ENCODE assay signal across 9 mouse cellular contexts in the genomic region with DNA sequence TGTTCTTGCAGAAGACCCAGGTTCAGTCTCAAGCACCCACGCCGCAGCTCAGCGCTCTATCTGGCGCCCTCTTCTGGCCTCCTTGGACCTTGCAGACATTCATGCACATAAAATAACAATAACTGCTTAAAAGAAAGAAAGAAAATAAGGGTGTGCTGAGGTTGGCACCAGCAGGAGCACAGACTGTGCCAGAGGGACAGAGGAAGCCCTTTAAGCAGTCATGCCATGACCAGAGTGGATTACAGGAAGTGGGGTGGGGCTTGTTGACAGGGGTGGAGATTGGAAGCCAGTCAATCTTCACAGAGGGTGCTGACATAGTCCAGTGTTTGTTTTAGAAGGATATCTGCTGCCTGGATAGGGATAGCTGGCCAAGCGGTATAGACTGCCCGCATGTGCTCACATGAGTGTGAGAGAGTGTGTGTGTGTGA. TPM values are rescaled to one million over a fixed set of nuclear protein-coding genes. Genes with fewer than 3 reads are reported as not detected.
DNase-seq lines count a peak whose midpoint lies in the region; ATAC-seq and TF ChIP-seq lines count a peak whose summit lies in the region.
"Had no signal": no experiment of that assay in that cellular context is flagged by ENCODE, and none has a peak within 500 bp of the region (broad histone marks: within the 10 kb centered on the region; RNA-seq: fewer than 3 reads in every experiment).

No protein-coding gene starts in this region.

- 65% methylated on average over 6 of the region's 6 CpGs for WGBS in forebrain, postnatal 0 days
- 63% methylated on average over 6 of the region's 6 CpGs for WGBS in forebrain, embryonic 10.5 days
- WGBS in lung, postnatal 0 days: 37% methylated on average over 6 of the region's 6 CpGs

- H3K9me3 ChIP-seq in forebrain, postnatal 0 days (ENCODE audit: low read length): no peaks in the 10 kb centered on the region
- no peaks in the 10 kb centered on the region for H3K9me3 ChIP-seq in forebrain, embryonic 10.5 days
- no peaks in the 10 kb centered on the region for H3K9me3 ChIP-seq in G1E (replicated peaks)
- H3K9me3 ChIP-seq in lung, postnatal 0 days (ENCODE audit: low read length): no peaks in the 10 kb centered on the region
- H3K9me3 ChIP-seq: embryonic facial prominence, embryonic 15.5 days had no signal

- no peaks in the 10 kb centered on the region for H3K27me3 ChIP-seq in forebrain, postnatal 0 days (ENCODE audit: insufficient read depth, low read length)
- H3K27me3 ChIP-seq in forebrain, embryonic 10.5 days (ENCODE audit: poor library complexity, severe bottlenecking): no peaks in the 10 kb centered on the region
- H3K27me3 ChIP-seq in G1E (ENCODE audit: insufficient read depth, low read length): peaks cover 6% of the 10 kb centered on the region; the same call in 1 of the 2 replicates
- no peaks in the 10 kb centered on the region for H3K27me3 ChIP-seq in lung, postnatal 0 days (replicated peaks; ENCODE audit: insufficient read depth, low read length)
- H3K27me3 ChIP-seq: embryonic facial prominence, embryonic 15.5 days had no signal

- no peak overlapping the region for H3K27ac ChIP-seq in forebrain, postnatal 0 days (ENCODE audit: low read depth, low read length)
- H3K27ac ChIP-seq in forebrain, embryonic 10.5 days: no peak overlapping the region
- H3K27ac ChIP-seq in lung, postnatal 0 days (ENCODE audit: low read length): peak overlapping the region; percentile 66; the same call in 1 of the 2 replicates
- H3K27ac ChIP-seq: embryonic facial prominence, embryonic 15.5 days had no signal

- H3K4me3 ChIP-seq in forebrain, postnatal 0 days (ENCODE audit: low read depth, low read length): no peak overlapping the region
- no peak overlapping the region for H3K4me3 ChIP-seq in forebrain, embryonic 10.5 days
- H3K4me3 ChIP-seq in G1E (ENCODE audit: low read depth, low read length): no peak overlapping the region
- H3K4me3 ChIP-seq in lung, postnatal 0 days (ENCODE audit: low read depth, low read length): no peak overlapping the region
- H3K4me3 ChIP-seq: embryonic facial prominence, embryonic 15.5 days had no signal

- TF ChIP-seq EP300 in lung, postnatal 0 days (IDR thresholded peaks at IDR 0.05): peak; percentile 84

- H3K4me1 ChIP-seq in forebrain, postnatal 0 days (ENCODE audit: insufficient read depth): no peaks in the 10 kb centered on the region
- H3K4me1 ChIP-seq in forebrain, embryonic 10.5 days: 0 out of 2 replicates have a peak, but pooled peaks cover 3% of the 10 kb centered on the region
- peaks cover 19% of the 10 kb centered on the region for H3K4me1 ChIP-seq in G1E (ENCODE audit: insufficient read depth, low read depth, low read length)
- H3K4me1 ChIP-seq in lung, postnatal 0 days (ENCODE audit: insufficient read depth, low read depth, low read length): no peaks in the 10 kb centered on the region
- H3K4me1 ChIP-seq: embryonic facial prominence, embryonic 15.5 days had no signal

- no peak for ATAC-seq in forebrain, postnatal 0 days
- no peak for ATAC-seq in G1E (ENCODE audit: extremely low read depth, insufficient number of reproducible peaks, low FRiP score, poor library complexity, severe bottlenecking)
- peak; percentile 95 for ATAC-seq in lung, postnatal 0 days

- no peaks in the 10 kb centered on the region for H3K36me3 ChIP-seq in forebrain, postnatal 0 days (ENCODE audit: insufficient read depth)
- H3K36me3 ChIP-seq in forebrain, embryonic 10.5 days (replicated peaks): peaks cover 12% of the 10 kb centered on the region; the same call in 1 of the 2 replicates
- H3K36me3 ChIP-seq in G1E (replicated peaks): peaks cover 8% of the 10 kb centered on the region
- no peaks in the 10 kb centered on the region for H3K36me3 ChIP-seq in lung, postnatal 0 days (ENCODE audit: insufficient read depth, low read length)

- intact Hi-C loops in heart, postnatal 10 days (cut with DNase I): no loop called here
- intact Hi-C loops in left cerebral cortex, postnatal 36 days (cut with DNase I): loop anchor here (5.0 kb wide), 1 partner anchor 54 kb away; the partner anchor contains the start of gene Rhpn2

- H3K9ac ChIP-seq in forebrain, postnatal 0 days: no peak overlapping the region
- H3K9ac ChIP-seq in lung, postnatal 0 days (replicated peaks; ENCODE audit: low read depth): no peak overlapping the region
- H3K9ac ChIP-seq: embryonic facial prominence, embryonic 15.5 days had no signal

- no peak overlapping the region for H3K4me2 ChIP-seq in forebrain, postnatal 0 days (ENCODE audit: low read depth)
- no peak overlapping the region for H3K4me2 ChIP-seq in lung, postnatal 0 days (replicated peaks; ENCODE audit: low read depth, low read length)
- H3K4me2 ChIP-seq: embryonic facial prominence, embryonic 15.5 days had no signal

- TF ChIP-seq CTCF in forebrain, postnatal 0 days (IDR thresholded peaks at IDR 0.05; ENCODE audit: low read depth): peak; percentile 21; the same call in 1 of the 2 replicates
- TF ChIP-seq CTCF in G1E (IDR thresholded peaks at IDR 0.05; ENCODE audit: low read depth, low read length): peak; percentile 33
- TF ChIP-seq CTCF in lung, postnatal 0 days (IDR thresholded peaks at IDR 0.05): peak; percentile 70

- DNase-seq in forebrain, postnatal 0 days: no peak
- DNase-seq in forebrain, embryonic 10.5 days (ENCODE audit: extremely low spot score, low spot score): no peak
- DNase-seq in G1E (ENCODE audit: low spot score): no peak
- peak; percentile 51 to 57 for DNase-seq in heart, postnatal 10 days
- DNase-seq in lung, postnatal 0 days (ENCODE audit: low spot score): peak; percentile 89
- no peak for DNase-seq in cerebellum, adult 18-20 months
- DNase-seq in T-cell, adult 2 months (ENCODE audit: low spot score): no peak
- no peak for DNase-seq in left cerebral cortex, postnatal 36 days (ENCODE audit: low spot score in 2 of 2)

RNA-seq across cellular contexts. Expression of gene Faap24, which starts 10.1 kb away (rescaled TPM):
- total RNA-seq in forebrain, postnatal 0 days (2014; rRNA removed): 8.8 and 9.8 TPM in 2 replicates
- polyA plus RNA-seq in forebrain, postnatal 0 days (2015; fragmentation: Nextera tagmentation; extraction: Ambion mirVana): 12.9 and 14.7 TPM in 2 replicates
- polyA plus RNA-seq in forebrain, embryonic 10.5 days (2016; fragmentation: Nextera tagmentation; extraction: Ambion mirVana): 28.4 and 29.3 TPM in 2 replicates
- total RNA-seq in G1E (2014; fragmentation: Nextera tagmentation): 39.9 and 40.3 TPM in 2 replicates
- total RNA-seq in G1E (2017): 21.3 and 23.2 TPM in 2 replicates
- 6.9 and 19.1 TPM in 2 replicates for polyA plus RNA-seq in G1E (2012)
- 1 to 10 TPM; 3.8 to 4.6 TPM for total RNA-seq in heart, postnatal 10 days (2021)
- polyA plus RNA-seq in lung, postnatal 0 days (2015; fragmentation: Nextera tagmentation; extraction: Ambion mirVana): 10.5 and 11.1 TPM in 2 replicates
- total RNA-seq in left cerebral cortex, postnatal 36 days (2021): 1 to 10 TPM; 5.5 to 7.4 TPM

RNA-seq across cellular contexts. Expression of gene Cep89, which starts 10.3 kb away (rescaled TPM):
- total RNA-seq in forebrain, postnatal 0 days (2014; rRNA removed): 11.9 and 12.1 TPM in 2 replicates
- 22.2 and 28.2 TPM in 2 replicates for polyA plus RNA-seq in forebrain, postnatal 0 days (2015; fragmentation: Nextera tagmentation; extraction: Ambion mirVana)
- polyA plus RNA-seq in forebrain, embryonic 10.5 days (2016; fragmentation: Nextera tagmentation; extraction: Ambion mirVana): 69.9 and 72.3 TPM in 2 replicates
- total RNA-seq in G1E (2014; fragmentation: Nextera tagmentation): 9.9 and 10.8 TPM in 2 replicates
- 9.8 and 13.8 TPM in 2 replicates for total RNA-seq in G1E (2017)
- 12.1 and 15.3 TPM in 2 replicates for polyA plus RNA-seq in G1E (2012)
- 10 to 100 TPM; 16.0 to 18.4 TPM for total RNA-seq in heart, postnatal 10 days (2021)
- 10.7 and 14.3 TPM in 2 replicates for polyA plus RNA-seq in lung, postnatal 0 days (2015; fragmentation: Nextera tagmentation; extraction: Ambion mirVana)
- 10 to 100 TPM; 13.0 to 21.6 TPM for total RNA-seq in left cerebral cortex, postnatal 36 days (2021)

RNA-seq across cellular contexts. Expression of gene Rhpn2, which starts 52.6 kb away (rescaled TPM):
- 2.0 and 3.3 TPM in 2 replicates for total RNA-seq in forebrain, postnatal 0 days (2014; rRNA removed)
- polyA plus RNA-seq in forebrain, postnatal 0 days (2015; fragmentation: Nextera tagmentation; extraction: Ambion mirVana): 0.99 and 1.6 TPM in 2 replicates
- 4.5 and 4.6 TPM in 2 replicates for polyA plus RNA-seq in forebrain, embryonic 10.5 days (2016; fragmentation: Nextera tagmentation; extraction: Ambion mirVana)
- total RNA-seq in G1E (2014; fragmentation: Nextera tagmentation): 0.38 TPM in 1 of 2 replicates, not detected in the other
- total RNA-seq in G1E (2017): 0.41 and 0.66 TPM in 2 replicates
- 0.04 and 0.05 TPM in 2 replicates for polyA plus RNA-seq in G1E (2012)
- 1 to 10 TPM; 3.5 to 5.6 TPM for total RNA-seq in heart, postnatal 10 days (2021)
- 4.6 and 5.5 TPM in 2 replicates for polyA plus RNA-seq in lung, postnatal 0 days (2015; fragmentation: Nextera tagmentation; extraction: Ambion mirVana)
- total RNA-seq in left cerebral cortex, postnatal 36 days (2021): 1 to 10 TPM; 4.8 to 5.1 TPM

Comparison
In these comparisons a context has a peak if more than half of its experiments do, and no peak if none do; other contexts are left out.
1. DNase-seq: peak in heart, postnatal 10 days (2 of 2) and lung, postnatal 0 days (single experiment); none in forebrain, postnatal 0 days (single experiment), forebrain, embryonic 10.5 days (single experiment), G1E (single experiment), cerebellum, adult 18-20 months (0 of 2), T-cell, adult 2 months (single experiment) and left cerebral cortex, postnatal 36 days (0 of 2).
2. Peak in every context shown above with its lines, with median percentiles within 50 percentile points of each other: CTCF ChIP-seq.